Mouse (Mus musculus): ENCODE measurements around the gene Plekhg6. TPM values are rescaled to one million over a fixed set of nuclear protein-coding genes. Genes with fewer than 3 reads are reported as not detected.
A peak's percentile ranks its signal among the peaks of the same experiment; 100 is the strongest.

Plekhg6 gene
- polyA plus RNA-seq, 1 experiment from 2014 or later = 0.23 TPM

DNA sequence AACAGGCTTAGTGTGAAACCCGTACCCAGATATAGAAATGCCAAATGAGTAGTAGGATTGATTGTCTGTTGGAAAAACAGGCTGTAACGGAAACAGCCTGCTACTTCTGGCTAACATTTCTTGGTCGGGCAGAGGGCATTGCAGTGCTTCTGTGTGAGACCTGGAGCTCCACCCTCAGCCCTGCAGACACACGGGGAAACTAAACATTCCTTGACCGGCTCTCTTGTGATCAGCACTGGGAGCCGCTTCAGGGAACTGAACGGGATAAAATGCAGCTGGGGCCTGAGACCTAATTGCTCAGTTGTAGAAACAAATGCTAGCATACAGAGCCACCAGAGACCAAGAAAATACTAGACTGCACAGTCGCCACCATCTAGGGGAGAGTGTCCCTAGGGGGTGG is 24.3 kb downstream of the Plekhg6 start:
- WGBS = 48% methylated on average over 8 of the region's 8 CpGs
- Histone ChIP-seq H3K4me3 (replicated peaks; ENCODE audit: low read length) (no peak overlapping the region), H3K36me3 (replicated peaks; ENCODE audit: control insufficient read depth, insufficient read depth) (no peaks in the 10 kb centered on the region), H3K9me3 (ENCODE audit: control insufficient read depth, low read length) (no peaks in the 10 kb centered on the region), H3K27me3 (ENCODE audit: control insufficient read depth, insufficient read depth, low read length) (peaks cover 6% of the 10 kb centered on the region; the same call in 1 of the 2 replicates), H3K27ac (no peak overlapping the region), H3K4me1 (replicated peaks; ENCODE audit: control insufficient read depth, insufficient read depth, low read length) (peaks cover 15% of the 10 kb centered on the region), H3K9ac (no peak overlapping the region), H3K4me2 (replicated peaks) (no peak overlapping the region)
- DNase-seq (ENCODE audit: low spot score) (no peak), ATAC-seq (ENCODE audit: low FRiP score) (no peak)

DNA sequence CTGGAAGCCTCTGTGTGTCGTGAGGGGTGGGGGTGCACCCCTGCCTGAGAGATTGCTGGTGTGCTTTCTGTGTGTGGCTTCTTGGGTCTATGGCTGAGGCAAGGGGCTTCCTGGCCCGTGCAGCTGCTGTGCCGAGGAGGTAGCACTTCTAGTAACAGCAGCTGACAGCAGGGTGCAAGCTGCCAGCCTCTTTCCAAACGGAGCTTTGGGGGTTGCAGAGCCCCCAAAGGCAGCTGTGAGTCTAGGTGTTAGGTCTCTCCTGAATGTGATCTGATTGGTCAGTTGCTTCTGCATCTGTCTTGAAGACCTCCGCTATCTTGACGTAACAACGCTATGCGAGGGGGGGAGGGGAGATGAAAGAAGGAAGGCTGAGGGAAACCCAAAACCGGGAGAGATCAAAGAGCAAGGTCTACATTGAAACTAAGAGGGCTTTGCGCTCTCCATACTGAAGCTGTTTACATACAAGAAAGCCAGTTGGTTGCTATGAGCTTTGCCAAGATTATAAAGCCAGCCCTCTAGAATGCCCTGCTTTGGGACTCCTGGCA is 25.3 kb downstream of the Plekhg6 start:
- H3K4me3 ChIP-seq (replicated peaks; ENCODE audit: low read length) = no peak overlapping the region
- H3K4me2 ChIP-seq (replicated peaks) = peak overlapping the region; percentile 30; the same call in 1 of the 2 replicates
- 4% methylated on average over 10 of the region's 10 CpGs for WGBS
- H3K36me3 ChIP-seq (replicated peaks; ENCODE audit: control insufficient read depth, insufficient read depth) = no peaks in the 10 kb centered on the region
- H3K27ac ChIP-seq = 0 out of 2 replicates have a peak overlapping the region, but pooled peaks have one; percentile 43
- DNase-seq (ENCODE audit: low spot score) = no peak
- peaks cover 17% of the 10 kb centered on the region for H3K4me1 ChIP-seq (replicated peaks; ENCODE audit: control insufficient read depth, insufficient read depth, low read length)
- 0 out of 2 replicates have a peak, but pooled peaks cover under 1% of the 10 kb centered on the region for H3K27me3 ChIP-seq (ENCODE audit: control insufficient read depth, insufficient read depth, low read length)
- ATAC-seq (ENCODE audit: low FRiP score) = no peak
- no peaks in the 10 kb centered on the region for H3K9me3 ChIP-seq (ENCODE audit: control insufficient read depth, low read length)
- H3K9ac ChIP-seq = no peak overlapping the region; the same call in 1 of the 2 replicates

DNA sequence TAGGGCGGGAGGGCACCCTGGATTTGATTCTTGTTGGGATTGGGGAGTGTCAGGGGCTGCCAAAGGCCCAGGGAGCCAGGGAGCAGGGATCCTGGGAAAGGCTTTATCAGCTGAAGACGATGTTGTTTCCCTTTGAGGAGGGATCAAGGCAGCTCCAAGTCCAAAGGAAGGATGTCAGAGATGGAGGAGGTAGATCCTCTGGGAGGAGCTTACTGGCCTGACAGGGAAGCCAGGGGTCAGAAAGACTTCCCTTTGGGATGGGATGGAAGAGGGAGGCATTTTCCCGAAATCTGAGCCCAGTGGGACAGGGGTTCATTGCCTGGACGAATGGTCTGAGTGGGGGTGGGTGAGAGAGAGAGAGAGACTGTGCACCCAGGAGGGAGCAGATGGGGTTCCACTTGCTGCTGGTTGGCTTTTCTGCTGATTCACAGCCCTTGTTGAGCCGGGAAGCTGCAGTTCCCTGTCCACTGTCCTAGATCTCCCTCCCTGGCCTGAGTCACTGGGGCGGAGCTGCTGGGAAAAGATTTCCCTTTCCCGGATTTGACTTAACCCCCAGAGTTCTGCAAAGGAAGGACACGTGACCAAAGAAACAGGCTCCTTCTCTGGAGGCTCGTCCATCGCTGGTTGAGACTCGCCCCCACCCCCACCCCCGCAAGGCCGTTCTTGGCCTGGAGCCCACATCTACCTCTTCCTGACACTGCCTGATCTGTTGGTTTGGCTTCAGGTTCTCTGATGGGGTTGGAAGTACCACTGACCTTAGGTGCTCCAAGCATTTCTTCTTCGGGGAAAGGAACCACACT is 26.0 kb downstream of the Plekhg6 start:
- 19% methylated on average over 14 of the region's 14 CpGs for WGBS
- H3K27me3 ChIP-seq (ENCODE audit: control insufficient read depth, insufficient read depth, low read length) = 0 out of 2 replicates have a peak, but pooled peaks cover 5% of the 10 kb centered on the region
- 0 out of 2 replicates have a peak overlapping the region, but pooled peaks have one; percentile 43 for H3K27ac ChIP-seq
- no peak overlapping the region for H3K4me3 ChIP-seq (replicated peaks; ENCODE audit: low read length)
- no peak for ATAC-seq (ENCODE audit: low FRiP score)
- no peaks in the 10 kb centered on the region for H3K36me3 ChIP-seq (replicated peaks; ENCODE audit: control insufficient read depth, insufficient read depth)
- H3K4me1 ChIP-seq (replicated peaks; ENCODE audit: control insufficient read depth, insufficient read depth, low read length) = peaks cover 24% of the 10 kb centered on the region
- no peak for DNase-seq (ENCODE audit: low spot score)
- no peak overlapping the region; the same call in 1 of the 2 replicates for H3K9ac ChIP-seq
- no peaks in the 10 kb centered on the region for H3K9me3 ChIP-seq (ENCODE audit: control insufficient read depth, low read length)
- H3K4me2 ChIP-seq (replicated peaks) = peak overlapping the region; percentile 30; the same call in 1 of the 2 replicates

- H3K4me2 ChIP-seq (replicated peaks) = no peak overlapping the region
- H3K9ac ChIP-seq = no peak overlapping the region
- H3K4me1 ChIP-seq (replicated peaks; ENCODE audit: control insufficient read depth, insufficient read depth, low read length) = peaks cover 30% of the 10 kb centered on the region
- H3K27me3 ChIP-seq (ENCODE audit: control insufficient read depth, insufficient read depth, low read length) = 0 out of 2 replicates have a peak, but pooled peaks cover 9% of the 10 kb centered on the region
- no peak for DNase-seq (ENCODE audit: low spot score)
- H3K27ac ChIP-seq = no peak overlapping the region
- H3K9me3 ChIP-seq (ENCODE audit: control insufficient read depth, low read length) = no peaks in the 10 kb centered on the region
- no peaks in the 10 kb centered on the region for H3K36me3 ChIP-seq (replicated peaks; ENCODE audit: control insufficient read depth, insufficient read depth)
- no peak for ATAC-seq (ENCODE audit: low FRiP score)
- 76% methylated on average over 4 of the region's 4 CpGs for WGBS
- H3K4me3 ChIP-seq (replicated peaks; ENCODE audit: low read length) = no peak overlapping the region
Measured at GRCm38 (mm10) chr6:125353655-125354054, 26.9 kb downstream of the Plekhg6 start.

- Histone ChIP-seq H3K4me1 (replicated peaks; ENCODE audit: control insufficient read depth, insufficient read depth, low read length) (peaks cover 30% of the 10 kb centered on the region), H3K27me3 (ENCODE audit: control insufficient read depth, insufficient read depth, low read length) (0 out of 2 replicates have a peak, but pooled peaks cover 13% of the 10 kb centered on the region), H3K9ac (no peak overlapping the region), H3K4me2 (replicated peaks) (no peak overlapping the region), H3K9me3 (ENCODE audit: control insufficient read depth, low read length) (no peaks in the 10 kb centered on the region), H3K36me3 (replicated peaks; ENCODE audit: control insufficient read depth, insufficient read depth) (no peaks in the 10 kb centered on the region), H3K27ac (no peak overlapping the region), H3K4me3 (replicated peaks; ENCODE audit: low read length) (no peak overlapping the region)
- no peak for ATAC-seq (ENCODE audit: low FRiP score)
- WGBS = 80% methylated on average over 11 of the region's 11 CpGs
- DNase-seq (ENCODE audit: low spot score) = no peak
Measured at GRCm38 (mm10) chr6:125353221-125353620, 27.4 kb downstream of the Plekhg6 start.

DNA sequence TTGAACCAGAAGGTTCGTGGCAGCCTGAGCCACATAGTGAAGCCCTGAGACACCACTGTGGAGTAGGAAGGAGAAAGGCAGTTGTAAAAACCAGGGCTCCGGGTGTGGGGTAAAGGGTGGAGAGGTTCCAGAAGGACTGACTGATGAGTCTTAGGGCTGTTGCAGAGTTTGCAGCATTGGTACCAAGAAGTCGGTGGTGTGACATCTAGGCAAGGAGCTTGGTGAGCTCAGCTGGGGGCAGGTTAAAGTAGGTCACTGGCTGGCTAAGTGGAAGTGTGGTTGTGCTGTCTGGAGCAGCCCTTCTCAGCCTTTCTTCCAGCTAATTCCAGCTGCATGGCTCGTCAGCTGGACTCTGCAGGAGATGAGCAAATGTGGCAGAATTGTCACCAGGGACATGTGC is 27.8 kb downstream of the Plekhg6 start:
- Histone ChIP-seq H3K4me1 (replicated peaks; ENCODE audit: control insufficient read depth, insufficient read depth, low read length) (peaks cover 30% of the 10 kb centered on the region), H3K27me3 (ENCODE audit: control insufficient read depth, insufficient read depth, low read length) (0 out of 2 replicates have a peak, but pooled peaks cover 14% of the 10 kb centered on the region), H3K4me3 (replicated peaks; ENCODE audit: low read length) (no peak overlapping the region), H3K9ac (no peak overlapping the region), H3K9me3 (ENCODE audit: control insufficient read depth, low read length) (no peaks in the 10 kb centered on the region), H3K4me2 (replicated peaks) (no peak overlapping the region), H3K27ac (no peak overlapping the region), H3K36me3 (replicated peaks; ENCODE audit: control insufficient read depth, insufficient read depth) (no peaks in the 10 kb centered on the region)
- DNase-seq (ENCODE audit: low spot score) = no peak
- ATAC-seq (ENCODE audit: low FRiP score) = no peak
- 54% methylated on average over 4 of the region's 4 CpGs for WGBS

DNA sequence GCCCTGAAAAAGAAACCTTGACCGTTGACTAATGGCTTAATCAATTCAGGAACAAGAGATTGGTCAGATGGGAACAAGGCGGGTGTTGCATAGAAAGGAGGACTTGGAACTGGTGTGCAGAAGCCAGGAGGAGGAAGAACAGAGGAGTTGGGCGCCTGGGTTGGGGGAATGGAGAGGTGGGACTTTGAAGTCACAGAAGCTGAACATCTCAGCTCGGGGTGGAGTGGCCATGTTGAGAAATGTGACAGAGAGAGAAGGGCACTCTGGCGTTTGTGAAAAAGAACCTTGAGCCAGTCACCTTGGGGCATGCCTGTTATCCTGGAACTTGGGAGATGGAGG is 28.6 kb downstream of the Plekhg6 start:
- 77% methylated on average over 5 of the region's 5 CpGs for WGBS
- H3K9me3 ChIP-seq (ENCODE audit: control insufficient read depth, low read length) = no peaks in the 10 kb centered on the region
- 0 out of 2 replicates have a peak, but pooled peaks cover 14% of the 10 kb centered on the region for H3K27me3 ChIP-seq (ENCODE audit: control insufficient read depth, insufficient read depth, low read length)
- H3K4me3 ChIP-seq (replicated peaks; ENCODE audit: low read length) = no peak overlapping the region
- H3K9ac ChIP-seq = no peak overlapping the region
- no peak overlapping the region for H3K4me2 ChIP-seq (replicated peaks)
- H3K27ac ChIP-seq = no peak overlapping the region
- DNase-seq (ENCODE audit: low spot score) (no peak), ATAC-seq (ENCODE audit: low FRiP score) (no peak)
- H3K4me1 ChIP-seq (replicated peaks; ENCODE audit: control insufficient read depth, insufficient read depth, low read length) = peaks cover 30% of the 10 kb centered on the region
- no peaks in the 10 kb centered on the region for H3K36me3 ChIP-seq (replicated peaks; ENCODE audit: control insufficient read depth, insufficient read depth)

DNA sequence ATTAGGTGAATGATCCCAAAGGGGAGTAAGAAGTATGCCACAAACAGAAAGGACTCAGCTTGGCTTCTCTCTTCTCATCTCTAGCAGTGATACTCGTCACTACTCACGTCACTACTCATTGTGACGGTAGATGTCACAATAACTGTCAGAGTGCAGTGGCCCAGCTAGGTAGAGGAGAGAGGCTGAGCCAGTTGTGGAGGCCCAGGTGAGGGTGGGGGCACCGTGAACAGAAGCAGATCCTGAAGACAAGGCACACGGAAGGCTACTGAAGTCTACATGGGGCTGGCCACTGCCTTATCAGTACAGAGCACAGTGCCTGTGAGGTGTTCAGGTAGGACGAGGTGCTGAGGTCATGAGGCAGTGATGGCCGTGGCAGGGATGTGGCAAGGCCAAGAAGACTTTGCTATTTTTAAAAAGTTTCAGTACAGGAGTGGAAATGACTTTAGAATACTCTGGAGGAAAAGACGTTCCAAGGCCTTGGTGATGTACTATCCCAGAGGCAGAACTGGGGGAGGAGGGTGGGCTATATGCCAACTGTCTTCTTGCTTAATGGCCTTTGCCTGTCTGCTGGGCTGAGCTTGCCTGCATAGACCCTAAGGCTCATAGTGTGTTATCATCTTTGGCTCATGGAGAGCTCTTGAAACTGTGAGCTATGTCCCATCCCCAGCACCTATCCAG is 29.1 kb downstream of the Plekhg6 start:
- Histone ChIP-seq H3K36me3 (replicated peaks; ENCODE audit: control insufficient read depth, insufficient read depth) (no peaks in the 10 kb centered on the region), H3K9me3 (ENCODE audit: control insufficient read depth, low read length) (no peaks in the 10 kb centered on the region), H3K27ac (no peak overlapping the region), H3K27me3 (ENCODE audit: control insufficient read depth, insufficient read depth, low read length) (0 out of 2 replicates have a peak, but pooled peaks cover 14% of the 10 kb centered on the region), H3K4me3 (replicated peaks; ENCODE audit: low read length) (no peak overlapping the region), H3K9ac (no peak overlapping the region), H3K4me2 (replicated peaks) (no peak overlapping the region; the same call in 1 of the 2 replicates), H3K4me1 (replicated peaks; ENCODE audit: control insufficient read depth, insufficient read depth, low read length) (peaks cover 30% of the 10 kb centered on the region)
- WGBS = 71% methylated on average over 8 of the region's 8 CpGs
- ATAC-seq (ENCODE audit: low FRiP score) (no peak), DNase-seq (ENCODE audit: low spot score) (no peak)

GRCm38 (mm10) chr6:125350995-125351324 is 29.6 kb downstream of the Plekhg6 start:
- Histone ChIP-seq H3K9ac (no peak overlapping the region), H3K27ac (no peak overlapping the region), H3K4me2 (replicated peaks) (peak overlapping the region; percentile 55), H3K4me1 (replicated peaks; ENCODE audit: control insufficient read depth, insufficient read depth, low read length) (peaks cover 30% of the 10 kb centered on the region), H3K4me3 (replicated peaks; ENCODE audit: low read length) (peak overlapping the region; percentile 34; the same call in 1 of the 2 replicates), H3K9me3 (ENCODE audit: control insufficient read depth, low read length) (no peaks in the 10 kb centered on the region), H3K27me3 (ENCODE audit: control insufficient read depth, insufficient read depth, low read length) (0 out of 2 replicates have a peak, but pooled peaks cover 14% of the 10 kb centered on the region), H3K36me3 (replicated peaks; ENCODE audit: control insufficient read depth, insufficient read depth) (no peaks in the 10 kb centered on the region)
- no peak for ATAC-seq (ENCODE audit: low FRiP score)
- 85% methylated on average over 2 of the region's 2 CpGs for WGBS
- no peak for DNase-seq (ENCODE audit: low spot score)
